Mouse (Mus musculus) megakaryocyte, embryonic 14.5 days (primary cell): Measurements from ENCODE around the gene Rac2.

Experiments
- FLI1 ChIP-seq: IDR thresholded peaks from 2 replicates; pipeline ENCODE4 v1.6.1; 2012; ENCODE audit warnings: low read length, inconsistent platforms, mixed read lengths
- GATA1 ChIP-seq: IDR thresholded peaks from 3 replicates; pipeline ENCODE4 v1.6.1; 2012; ENCODE audit warnings: mixed read lengths, low read length, inconsistent platforms, borderline replicate concordance

DNA sequence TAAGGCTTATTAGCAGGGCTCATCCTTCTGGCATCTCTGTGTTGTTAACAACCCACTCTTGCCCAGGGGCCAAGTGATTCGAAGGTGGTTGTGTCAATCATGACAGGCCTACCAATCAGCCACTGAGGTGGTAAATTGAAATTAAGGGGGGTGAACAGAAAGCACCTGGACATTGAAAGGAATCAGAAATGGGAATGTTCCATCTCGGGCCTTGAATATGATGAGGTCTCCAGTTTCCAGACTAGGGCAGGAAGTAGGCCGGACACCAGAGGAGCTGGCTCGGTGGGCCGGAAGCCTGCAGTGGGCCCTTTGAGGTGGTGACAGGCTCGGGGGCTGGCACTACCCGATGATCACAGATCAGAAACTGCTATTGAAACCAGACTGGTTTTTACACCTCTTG is 44.6 kb downstream of the Rac2 start:
- TF ChIP-seq GATA1 (no peak), FLI1 (no peak)
